Mouse (Mus musculus) hindbrain, embryonic 13.5 days (tissue): ENCODE measurements at regions not wholly inside any gene's neighbourhood (a gene's known extent, or its start where the extent isn't known, plus 50 kb on each side); places are given as distances from the start of the nearest gene placed in this dataset.
A peak's percentile ranks its signal among the peaks of the same experiment; 100 is the strongest.

ENCODE experiments used
- ATAC-seq: fragments of 200-750 bp; cut with Nextera tagmentation; 2 replicates; pipeline ENCODE4 v1.8.0; 2017; ENCODE audit warnings: moderate TSS enrichment; ENCODE audit not compliant: low FRiP score
- H3K27ac ChIP-seq: fragments of 300-500 bp; sonication (generic); 2 replicates; pipeline ENCODE4 v1.5.1; 2015; ENCODE audit warnings: inconsistent platforms, mild to moderate bottlenecking, moderate library complexity
- H3K27me3 ChIP-seq: fragments of 300-500 bp; sonication (generic); 2 replicates; pipeline ENCODE4 v1.6.1; 2015; ENCODE audit warnings: mild to moderate bottlenecking, inconsistent platforms
- H3K36me3 ChIP-seq: fragments of 300-500 bp; sonication (generic); 2 replicates; pipeline ENCODE4 v1.6.1; 2015; ENCODE audit warnings: mild to moderate bottlenecking, inconsistent platforms
- H3K4me1 ChIP-seq: fragments of 300-500 bp; sonication (generic); replicated peaks from 2 replicates; pipeline ENCODE4 v1.6.1; 2015; ENCODE audit warnings: inconsistent platforms
- H3K4me2 ChIP-seq: fragments of 300-500 bp; sonication (generic); 2 replicates; pipeline ENCODE4 v1.6.1; 2015; ENCODE audit warnings: inconsistent platforms, mild to moderate bottlenecking, moderate library complexity
- H3K4me3 ChIP-seq: fragments of 300-500 bp; sonication (generic); 2 replicates; pipeline ENCODE4 v1.5.1; 2015; ENCODE audit warnings: mild to moderate bottlenecking, inconsistent platforms
- H3K9ac ChIP-seq: fragments of 300-500 bp; sonication (generic); 2 replicates; pipeline ENCODE4 v1.6.1; 2015; ENCODE audit warnings: mild to moderate bottlenecking, inconsistent platforms
- H3K9me3 ChIP-seq: fragments of 300-500 bp; sonication (generic); 2 replicates; pipeline ENCODE4 v1.6.1; 2016; ENCODE audit warnings: inconsistent platforms
- WGBS: fragments of 180-500 bp; shearing (Covaris S2); methylation state at CpG from one replicate; pipeline ENCODE4 v1.1.7; 2015; 5-methylcytosine and 5-hydroxymethylcytosine counted together

DNA sequence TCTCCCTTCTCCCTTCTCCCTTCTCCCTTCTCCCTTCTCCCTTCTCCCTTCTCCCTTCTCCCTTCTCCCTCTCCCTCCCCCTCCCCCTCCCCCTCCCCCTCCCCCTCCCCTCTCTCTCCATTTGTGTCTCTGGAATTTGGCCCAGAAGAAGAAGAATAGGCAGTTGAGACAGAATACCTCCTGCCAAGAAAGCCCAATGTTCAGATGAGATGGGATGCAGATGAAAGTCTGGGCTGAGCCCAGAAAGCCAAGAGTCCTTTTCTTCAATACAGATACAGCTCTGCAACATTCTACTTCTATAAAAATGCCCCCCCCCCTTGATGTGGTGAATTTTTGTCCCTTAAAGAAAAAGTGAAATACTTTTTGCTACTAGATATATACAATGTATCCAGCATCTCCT lies 489.2 kb downstream of the Kcnj2 start:
- Histone ChIP-seq H3K27me3 (no peaks in the 10 kb centered on the region), H3K9me3 (no peaks in the 10 kb centered on the region), H3K4me1 (peaks cover 12% of the 10 kb centered on the region; the same call in 1 of the 2 replicates), H3K27ac (no peak overlapping the region), H3K4me2 (no peak overlapping the region), H3K9ac (no peak overlapping the region), H3K36me3 (no peaks in the 10 kb centered on the region), H3K4me3 (no peak overlapping the region)
- no peak for ATAC-seq

DNA sequence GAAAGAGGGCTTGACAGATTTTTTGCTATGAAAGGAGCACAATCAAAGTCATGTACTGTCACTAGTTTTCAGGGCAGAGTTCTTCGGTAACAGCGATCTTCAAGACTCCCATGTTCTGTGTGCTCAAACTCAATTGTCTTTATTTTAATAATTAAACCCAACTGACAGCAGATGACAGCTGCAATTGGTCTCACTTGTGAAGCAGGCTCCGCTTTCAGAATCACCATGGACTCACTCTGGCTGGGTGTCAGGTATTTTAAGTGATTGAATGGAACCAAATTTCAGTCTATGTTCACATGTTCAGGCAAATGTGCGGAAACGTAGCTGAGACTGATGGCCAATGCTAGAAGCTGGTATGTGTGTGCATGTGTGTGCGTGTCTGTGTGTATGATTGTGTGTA lies 489.7 kb downstream of the Kcnj2 start:
- peaks cover 12% of the 10 kb centered on the region; the same call in 1 of the 2 replicates for H3K4me1 ChIP-seq
- 59% methylated on average over 6 of the region's 6 CpGs for WGBS
- no peak overlapping the region; the same call in 1 of the 2 replicates for H3K27ac ChIP-seq
- no peak overlapping the region for H3K4me3 ChIP-seq
- ATAC-seq, result no peak
- H3K36me3 ChIP-seq, result no peaks in the 10 kb centered on the region
- H3K4me2 ChIP-seq, result no peak overlapping the region
- no peak overlapping the region for H3K9ac ChIP-seq
- no peaks in the 10 kb centered on the region for H3K27me3 ChIP-seq
- H3K9me3 ChIP-seq, result no peaks in the 10 kb centered on the region

DNA sequence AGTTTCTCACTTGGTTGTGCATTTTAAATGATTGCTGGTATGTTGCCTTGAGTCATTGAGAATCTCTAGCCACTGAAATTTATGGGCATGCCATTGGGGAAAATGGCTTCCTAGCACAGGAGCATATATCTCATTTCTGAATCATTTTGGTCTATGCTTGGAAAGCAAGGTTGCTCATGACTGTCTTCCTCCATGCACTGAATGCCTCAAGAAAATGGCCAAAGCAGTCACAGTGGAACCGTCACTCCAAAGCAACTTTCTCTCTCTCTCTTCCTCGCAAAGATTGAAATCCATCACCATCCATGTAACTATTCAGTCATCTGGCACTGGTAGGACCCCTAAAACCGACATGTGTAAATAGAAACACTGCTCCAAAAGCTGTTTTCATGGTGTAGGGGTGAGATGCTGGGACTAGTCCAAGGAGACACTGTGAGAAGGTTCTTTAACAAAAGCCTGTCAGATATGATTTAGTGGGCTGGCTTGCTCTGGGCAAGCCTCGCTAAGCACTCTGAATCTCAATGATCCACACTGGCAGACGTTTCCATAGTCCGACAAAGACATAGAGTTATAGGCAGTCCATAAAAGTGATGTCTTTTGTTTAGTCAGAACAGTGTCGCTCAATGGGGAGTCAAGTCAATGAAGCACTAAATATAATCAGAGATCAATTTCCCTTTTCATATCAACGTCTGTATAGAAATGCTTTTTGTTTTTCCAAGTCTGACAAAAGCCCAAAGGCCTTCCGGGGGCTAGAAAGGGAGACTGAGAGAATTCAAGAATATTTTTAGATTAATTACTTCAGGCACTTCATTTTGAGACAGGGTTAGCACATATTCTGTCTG lies 492.6 kb downstream of the Kcnj2 start:
- Histone ChIP-seq H3K9me3 (no peaks in the 10 kb centered on the region), H3K4me2 (no peak overlapping the region), H3K4me3 (no peak overlapping the region), H3K27me3 (no peaks in the 10 kb centered on the region), H3K9ac (no peak overlapping the region), H3K36me3 (no peaks in the 10 kb centered on the region), H3K27ac (0 out of 2 replicates have a peak overlapping the region, but pooled peaks have one; percentile 23), H3K4me1 (peaks cover 12% of the 10 kb centered on the region; the same call in 1 of the 2 replicates)
- ATAC-seq, result peak; percentile 73
- 23% methylated on average over 9 of the region's 9 CpGs for WGBS

DNA sequence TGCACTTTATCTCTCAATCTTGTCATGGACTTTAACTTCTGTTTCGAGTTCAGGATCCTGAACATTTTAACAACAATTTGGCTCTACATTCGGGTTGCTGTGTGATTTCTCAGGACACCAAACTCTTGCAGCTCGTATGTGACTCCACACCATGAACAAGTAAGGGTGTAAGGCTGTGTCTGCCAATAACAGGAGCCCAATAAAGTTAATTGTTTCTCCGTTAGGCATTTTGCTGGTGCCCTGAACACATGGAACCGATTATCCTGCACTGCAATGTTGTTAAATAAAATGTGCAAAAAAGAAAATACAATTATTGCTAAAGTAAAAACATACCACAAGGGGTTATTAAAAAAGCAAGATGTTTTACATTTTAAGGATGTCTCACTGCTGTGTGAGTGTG lies 497.2 kb downstream of the Kcnj2 start:
- no peaks in the 10 kb centered on the region for H3K27me3 ChIP-seq
- no peak overlapping the region for H3K27ac ChIP-seq
- ATAC-seq, result no peak
- peaks cover 8% of the 10 kb centered on the region; the same call in 1 of the 2 replicates for H3K4me1 ChIP-seq
- no peaks in the 10 kb centered on the region for H3K9me3 ChIP-seq
- no peaks in the 10 kb centered on the region for H3K36me3 ChIP-seq
- 87% methylated on average over 5 of the region's 5 CpGs for WGBS
- no peak overlapping the region for H3K4me3 ChIP-seq
- H3K9ac ChIP-seq, result no peak overlapping the region
- H3K4me2 ChIP-seq, result no peak overlapping the region

DNA sequence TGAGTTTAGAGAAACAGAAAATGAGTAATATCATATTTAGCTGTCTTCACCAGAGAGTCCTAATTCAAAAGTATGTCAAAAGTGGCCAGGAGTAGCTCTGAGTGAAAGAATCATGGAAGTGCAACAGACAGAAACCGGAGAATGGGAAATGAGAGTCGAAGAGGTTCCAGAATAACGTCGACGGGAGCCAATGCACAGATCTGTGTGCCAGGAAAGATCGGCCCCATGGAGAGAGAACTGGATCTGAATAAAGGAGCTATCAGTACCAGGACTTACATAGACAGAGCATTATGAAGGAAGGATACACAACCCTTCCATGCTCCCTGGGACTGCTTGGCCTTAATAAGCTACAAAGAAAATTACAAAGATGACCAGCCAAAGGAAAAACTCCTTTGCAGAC lies 502.1 kb downstream of the Kcnj2 start:
- no peak overlapping the region for H3K9ac ChIP-seq
- no peak overlapping the region for H3K4me2 ChIP-seq
- no peak for ATAC-seq
- no peaks in the 10 kb centered on the region for H3K27me3 ChIP-seq
- H3K9me3 ChIP-seq, result 0 out of 2 replicates have a peak, but pooled peaks cover 3% of the 10 kb centered on the region
- H3K4me1 ChIP-seq, result no peaks in the 10 kb centered on the region
- no peak overlapping the region for H3K4me3 ChIP-seq
- no peaks in the 10 kb centered on the region for H3K36me3 ChIP-seq
- H3K27ac ChIP-seq, result no peak overlapping the region
- 94% methylated on average over 6 of the region's 6 CpGs for WGBS

DNA sequence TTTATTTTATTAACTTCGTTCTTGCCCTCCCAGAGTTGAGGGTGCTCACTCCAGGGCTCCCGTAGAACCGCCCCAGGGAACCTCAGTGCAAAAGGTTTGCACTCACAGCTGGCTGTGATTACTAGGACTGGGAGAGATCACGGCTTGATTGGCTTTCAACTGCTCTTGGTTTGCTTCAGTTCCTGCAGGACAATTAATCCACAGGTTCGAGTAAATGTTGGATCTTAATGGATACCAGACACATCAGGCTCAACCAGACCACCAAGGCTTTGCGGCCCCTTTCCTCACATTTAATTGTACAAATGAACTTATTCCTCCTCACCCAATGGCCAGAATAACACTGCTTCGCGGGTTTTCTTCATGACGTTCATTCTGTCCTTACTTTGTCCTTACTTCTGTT lies 502.9 kb downstream of the Kcnj2 start:
- no peaks in the 10 kb centered on the region for H3K4me1 ChIP-seq
- H3K9ac ChIP-seq, result no peak overlapping the region
- H3K4me3 ChIP-seq, result no peak overlapping the region
- ATAC-seq, result no peak
- no peak overlapping the region for H3K4me2 ChIP-seq
- H3K36me3 ChIP-seq, result no peaks in the 10 kb centered on the region
- 86% methylated on average over 9 of the region's 9 CpGs for WGBS
- no peaks in the 10 kb centered on the region for H3K27me3 ChIP-seq
- H3K27ac ChIP-seq, result no peak overlapping the region
- H3K9me3 ChIP-seq, result 0 out of 2 replicates have a peak, but pooled peaks cover 5% of the 10 kb centered on the region

- Histone ChIP-seq H3K27me3 (no peaks in the 10 kb centered on the region), H3K9me3 (0 out of 2 replicates have a peak, but pooled peaks cover 3% of the 10 kb centered on the region), H3K4me2 (no peak overlapping the region), H3K27ac (no peak overlapping the region), H3K4me3 (no peak overlapping the region), H3K9ac (no peak overlapping the region), H3K36me3 (no peaks in the 10 kb centered on the region), H3K4me1 (no peaks in the 10 kb centered on the region)
- ATAC-seq, result no peak
- WGBS, result 33% methylated on average over 1 of the region's 1 CpGs
Measured at GRCm38 (mm10) chr11:111577883-111578282, 511.9 kb downstream of the Kcnj2 start.

GRCm38 (mm10) chr11:111582980-111583379 lies 517.0 kb downstream of the Kcnj2 start:
- 76% methylated on average over 4 of the region's 4 CpGs for WGBS
- Histone ChIP-seq H3K4me2 (no peak overlapping the region), H3K9me3 (no peaks in the 10 kb centered on the region), H3K4me3 (no peak overlapping the region), H3K4me1 (no peaks in the 10 kb centered on the region), H3K27ac (no peak overlapping the region), H3K36me3 (no peaks in the 10 kb centered on the region), H3K9ac (no peak overlapping the region), H3K27me3 (no peaks in the 10 kb centered on the region)
- no peak for ATAC-seq

- WGBS, result 71% methylated on average over 13 of the region's 13 CpGs
- H3K36me3 ChIP-seq, result no peaks in the 10 kb centered on the region
- no peak overlapping the region for H3K4me3 ChIP-seq
- H3K9me3 ChIP-seq, result no peaks in the 10 kb centered on the region
- no peaks in the 10 kb centered on the region for H3K4me1 ChIP-seq
- no peak overlapping the region for H3K4me2 ChIP-seq
- H3K9ac ChIP-seq, result no peak overlapping the region
- H3K27me3 ChIP-seq, result no peaks in the 10 kb centered on the region
- no peak for ATAC-seq
- no peak overlapping the region for H3K27ac ChIP-seq
Measured at GRCm38 (mm10) chr11:111583606-111584005, 517.6 kb downstream of the Kcnj2 start.

- H3K27ac ChIP-seq, result no peak overlapping the region
- H3K4me3 ChIP-seq, result no peak overlapping the region
- no peaks in the 10 kb centered on the region for H3K4me1 ChIP-seq
- no peak for ATAC-seq
- no peak overlapping the region for H3K4me2 ChIP-seq
- no peaks in the 10 kb centered on the region for H3K36me3 ChIP-seq
- no peaks in the 10 kb centered on the region for H3K27me3 ChIP-seq
- H3K9ac ChIP-seq, result no peak overlapping the region
- no peaks in the 10 kb centered on the region for H3K9me3 ChIP-seq
Measured at GRCm38 (mm10) chr11:111599456-111599855, 533.5 kb downstream of the Kcnj2 start.

- no peak overlapping the region for H3K27ac ChIP-seq
- H3K36me3 ChIP-seq, result no peaks in the 10 kb centered on the region
- ATAC-seq, result no peak
- H3K4me2 ChIP-seq, result no peak overlapping the region
- no peak overlapping the region for H3K4me3 ChIP-seq
- H3K4me1 ChIP-seq, result no peaks in the 10 kb centered on the region
- H3K9me3 ChIP-seq, result no peaks in the 10 kb centered on the region
- H3K27me3 ChIP-seq, result no peaks in the 10 kb centered on the region
- 71% methylated on average over 11 of the region's 11 CpGs for WGBS
- no peak overlapping the region for H3K9ac ChIP-seq
Measured at GRCm38 (mm10) chr11:111605146-111605545, 539.2 kb downstream of the Kcnj2 start.

GRCm38 (mm10) chr11:111610522-111611015 lies 544.6 kb downstream of the Kcnj2 start:
- no peak overlapping the region for H3K27ac ChIP-seq
- no peaks in the 10 kb centered on the region for H3K4me1 ChIP-seq
- no peak overlapping the region for H3K4me2 ChIP-seq
- no peak overlapping the region for H3K4me3 ChIP-seq
- ATAC-seq, result no peak
- H3K27me3 ChIP-seq, result no peaks in the 10 kb centered on the region
- H3K9ac ChIP-seq, result no peak overlapping the region
- H3K36me3 ChIP-seq, result no peaks in the 10 kb centered on the region
- WGBS, result 73% methylated on average over 5 of the region's 5 CpGs
- no peaks in the 10 kb centered on the region for H3K9me3 ChIP-seq

DNA sequence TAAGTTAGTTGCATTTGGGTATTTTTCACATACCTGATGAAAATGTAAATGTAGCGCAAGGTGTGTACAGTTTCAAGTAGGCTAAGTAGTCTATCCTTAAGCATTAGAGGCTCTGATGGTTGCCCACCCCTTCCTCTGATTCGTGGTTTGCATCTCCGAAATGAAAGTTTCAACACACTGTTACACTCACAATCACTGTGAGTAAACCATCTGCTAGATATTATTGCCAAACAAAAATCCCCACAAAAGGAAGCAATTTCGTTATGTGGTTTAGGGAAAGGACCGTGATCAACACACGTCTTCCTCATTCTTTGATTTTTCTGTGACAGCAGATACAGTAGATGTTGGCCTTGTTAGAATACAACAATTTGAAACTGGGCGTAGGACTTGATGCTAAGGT lies 577.6 kb downstream of the Kcnj2 start:
- Histone ChIP-seq H3K36me3 (no peaks in the 10 kb centered on the region), H3K4me1 (no peaks in the 10 kb centered on the region; the same call in 1 of the 2 replicates), H3K27me3 (no peaks in the 10 kb centered on the region), H3K4me3 (no peak overlapping the region), H3K4me2 (no peak overlapping the region), H3K9ac (no peak overlapping the region), H3K9me3 (no peaks in the 10 kb centered on the region), H3K27ac (no peak overlapping the region)
- 93% methylated on average over 7 of the region's 7 CpGs for WGBS
- no peak for ATAC-seq
